Mouse (Mus musculus): ENCODE data around the gene Btbd35f9. TPM values are rescaled to one million over a fixed set of nuclear protein-coding genes. Genes with fewer than 3 reads are reported as not detected.
"Not testable (repeated sequence)": the region's sequence is repeated elsewhere in the genome, so short reads cannot be mapped to it uniquely, and the experiment has no call there.

Btbd35f9 gene
- polyA plus RNA-seq (2014; fragmentation: Nextera tagmentation; extraction: Ambion mirVana), result not detected in 2 replicates

- H3K27ac ChIP-seq (ENCODE audit: low read depth, low read length); H3K4me2 ChIP-seq (ENCODE audit: low read length); H3K4me3 ChIP-seq (ENCODE audit: low read depth, low read length); DNase-seq (ENCODE audit: low spot score); H3K9me3 ChIP-seq (replicated peaks; ENCODE audit: control insufficient read depth, low read length); H3K36me3 ChIP-seq (ENCODE audit: control insufficient read depth, insufficient read depth, low read length); H3K9ac ChIP-seq (ENCODE audit: low read length); ATAC-seq; H3K4me1 ChIP-seq (ENCODE audit: control insufficient read depth, insufficient read depth, low read length); H3K27me3 ChIP-seq (replicated peaks; ENCODE audit: control insufficient read depth, insufficient read depth, low read length): not testable (repeated sequence)
- no CpG with 5 or more reads among the region's 5 CpGs for WGBS
Measured at GRCm38 (mm10) chrX:34161399-34161798, at the start of gene Btbd35f9. Btbd35f9 (minus strand) TSS chrX:34161499.

Other genes starting within 250 kb of the Btbd35f9 start
- gene Btbd35f6, start 205.0 kb downstream of the Btbd35f9 start, polyA plus RNA-seq (2014; fragmentation: Nextera tagmentation; extraction: Ambion mirVana), result not detected in 2 replicates
- gene Gm21870, start 174.7 kb downstream of the Btbd35f9 start, polyA plus RNA-seq (2014; fragmentation: Nextera tagmentation; extraction: Ambion mirVana), result not detected in 2 replicates
- gene Spin2g, start 77.2 kb upstream of the Btbd35f9 start, polyA plus RNA-seq (2014; fragmentation: Nextera tagmentation; extraction: Ambion mirVana), result not detected in 2 replicates